Mouse (Mus musculus): ENCODE measurements at regions not wholly inside any gene's neighbourhood (a gene's known extent, or its start where the extent isn't known, plus 50 kb on each side); places are given as distances from the start of the nearest gene placed in this dataset.

DNA sequence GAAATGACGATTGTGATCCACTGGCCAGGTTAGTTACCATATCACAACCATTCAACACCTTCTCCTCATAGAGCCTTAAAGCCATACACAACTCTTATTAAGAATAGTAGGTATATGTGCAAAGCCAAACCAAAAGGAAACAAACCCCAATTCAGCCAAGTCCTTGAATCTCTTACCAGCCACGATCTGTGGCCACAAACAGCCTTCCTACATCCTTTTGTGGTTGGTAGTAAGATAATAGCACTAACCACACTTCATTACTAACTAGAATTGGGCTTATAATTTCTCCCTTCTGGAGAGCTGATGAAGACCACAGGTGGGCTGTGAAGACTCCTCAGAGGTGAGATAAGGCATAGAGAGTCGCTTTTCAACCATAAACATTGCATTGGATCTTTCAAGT is 136.9 kb upstream of the Bank1 start:
- no peak for ATAC-seq (ENCODE audit: insufficient read depth)

DNA sequence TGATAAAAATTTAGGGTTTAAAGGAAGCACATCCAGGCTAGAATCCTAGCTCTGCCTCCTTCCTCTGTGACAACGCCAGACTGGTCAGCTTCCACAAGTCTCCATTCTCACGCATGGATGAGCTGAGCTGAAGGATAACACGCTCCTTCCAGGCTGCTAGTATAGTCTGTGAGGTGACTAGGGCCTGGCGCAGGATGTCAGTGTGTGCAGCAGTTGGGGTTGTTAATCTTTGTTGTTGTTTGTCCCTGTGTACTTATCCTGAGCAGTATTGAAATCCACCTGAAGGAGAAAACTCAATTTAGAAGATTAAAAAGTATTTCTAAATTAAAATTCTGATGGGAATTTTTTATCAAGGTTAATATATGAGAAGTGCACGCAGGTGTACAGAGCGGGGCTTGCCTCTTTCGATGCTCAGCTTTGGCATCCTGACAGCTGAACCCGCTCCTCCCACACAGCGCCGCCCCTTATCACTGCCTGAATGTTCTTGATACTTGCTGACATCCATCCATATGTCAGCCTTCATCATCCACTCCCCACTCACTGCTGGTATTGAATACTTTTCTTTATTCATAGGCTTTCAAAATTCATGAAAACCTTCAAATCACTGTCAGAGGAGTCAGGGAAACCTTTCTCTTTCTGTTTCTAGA is 130.7 kb upstream of the Bank1 start:
- no peak for TF ChIP-seq CTCF (IDR thresholded peaks at IDR 0.05; ENCODE audit: low read depth)
- H3K9me3 ChIP-seq (ENCODE audit: low read depth, low read length): no peaks in the 10 kb centered on the region
- H3K27me3 ChIP-seq (ENCODE audit: insufficient read depth, low read length): no peaks in the 10 kb centered on the region
- H3K27ac ChIP-seq (ENCODE audit: low read depth): no peak overlapping the region
- no peaks in the 10 kb centered on the region for H3K4me1 ChIP-seq (ENCODE audit: insufficient read depth)
- no peak for DNase-seq
- no peak overlapping the region for H3K4me2 ChIP-seq
- 73% methylated on average over 10 of the region's 10 CpGs for WGBS
- ATAC-seq (ENCODE audit: insufficient read depth): no peak
- no peak overlapping the region for H3K4me3 ChIP-seq (ENCODE audit: low read depth, low read length)
- H3K36me3 ChIP-seq (ENCODE audit: insufficient read depth): no peaks in the 10 kb centered on the region
- H3K9ac ChIP-seq: no peak overlapping the region

More for the DNA sequence above, 136.9 kb upstream of the Bank1 start:
- no peaks in the 10 kb centered on the region for H3K36me3 ChIP-seq (ENCODE audit: insufficient read depth)
- H3K9ac ChIP-seq: no peak overlapping the region
- H3K27ac ChIP-seq (ENCODE audit: low read depth): no peak overlapping the region
- DNase-seq: no peak
- no peak overlapping the region for H3K4me2 ChIP-seq
- no peaks in the 10 kb centered on the region for H3K4me1 ChIP-seq (ENCODE audit: insufficient read depth)
- no peak for TF ChIP-seq CTCF (IDR thresholded peaks at IDR 0.05; ENCODE audit: low read depth)
- no peaks in the 10 kb centered on the region for H3K9me3 ChIP-seq (ENCODE audit: low read depth, low read length)
- WGBS: 76% methylated on average over 3 of the region's 3 CpGs
- no peak overlapping the region for H3K4me3 ChIP-seq (ENCODE audit: low read depth, low read length)
- H3K27me3 ChIP-seq (ENCODE audit: insufficient read depth, low read length): no peaks in the 10 kb centered on the region

DNA sequence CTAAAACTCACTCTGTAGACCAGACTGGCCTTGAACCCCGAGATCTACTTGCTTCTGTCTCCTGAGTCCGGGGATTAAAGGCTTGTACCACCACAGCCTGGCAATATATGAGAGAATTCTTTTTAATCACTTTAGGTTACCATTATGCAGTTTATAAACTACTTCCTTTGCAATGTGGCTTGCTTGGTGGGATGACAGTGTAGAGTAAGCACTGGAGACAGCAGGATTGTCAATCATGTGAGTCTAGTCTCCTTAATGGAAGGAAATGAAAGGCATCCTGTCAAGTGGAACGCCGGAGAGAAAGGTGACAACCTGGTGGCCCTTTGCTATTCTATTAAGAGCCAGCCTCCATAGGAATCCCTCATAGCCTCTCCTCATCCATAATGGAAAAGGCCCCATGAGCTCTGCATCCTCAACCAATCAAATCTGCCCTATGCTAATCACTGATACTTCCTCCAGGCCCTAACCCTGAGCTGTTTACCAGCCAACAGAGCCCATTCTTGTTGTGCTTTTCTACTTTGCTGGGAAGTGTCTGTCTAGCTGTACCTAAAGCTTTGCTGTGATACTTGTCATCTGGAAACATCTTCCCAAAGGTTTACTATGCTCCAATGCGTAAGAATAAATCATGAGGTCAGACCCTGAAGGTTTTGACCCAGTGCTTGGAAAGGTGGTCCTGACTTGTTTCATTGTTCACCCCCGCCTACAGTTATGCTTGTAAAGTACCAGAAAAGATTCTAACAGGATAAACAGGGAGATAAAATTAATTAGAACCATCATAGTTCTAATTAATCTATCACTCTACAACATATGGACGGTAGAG is 130.0 kb upstream of the Bank1 start:
- Histone ChIP-seq H3K27ac (ENCODE audit: low read depth) (no peak overlapping the region), H3K9ac (no peak overlapping the region), H3K4me1 (ENCODE audit: insufficient read depth) (no peaks in the 10 kb centered on the region), H3K27me3 (ENCODE audit: insufficient read depth, low read length) (no peaks in the 10 kb centered on the region), H3K4me3 (ENCODE audit: low read depth, low read length) (no peak overlapping the region), H3K4me2 (no peak overlapping the region), H3K36me3 (ENCODE audit: insufficient read depth) (no peaks in the 10 kb centered on the region), H3K9me3 (ENCODE audit: low read depth, low read length) (no peaks in the 10 kb centered on the region)
- WGBS: 74% methylated on average over 7 of the region's 7 CpGs
- no peak for ATAC-seq (ENCODE audit: insufficient read depth)
- TF ChIP-seq CTCF (IDR thresholded peaks at IDR 0.05; ENCODE audit: low read depth): no peak
- no peak for DNase-seq

DNA sequence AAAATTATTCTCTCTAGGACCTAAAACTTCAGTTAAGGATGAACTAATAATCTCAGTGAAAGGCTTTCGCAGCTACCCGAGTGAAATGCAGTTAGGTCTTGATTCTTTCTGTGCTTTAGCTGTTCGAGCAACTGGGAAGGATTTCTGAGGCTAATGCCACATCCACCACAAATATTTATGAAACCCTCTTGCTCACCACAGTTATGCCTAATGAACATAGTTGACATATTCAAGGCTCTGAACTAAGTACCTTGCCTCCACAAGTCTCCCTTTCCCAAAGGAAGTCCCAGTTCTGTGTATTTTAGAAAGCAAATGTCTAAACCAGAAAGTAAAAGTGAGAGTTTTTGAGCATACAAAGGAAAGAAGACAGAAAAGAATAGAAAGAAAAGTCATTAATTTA is 129.1 kb upstream of the Bank1 start:
- DNase-seq (no peak), ATAC-seq (ENCODE audit: insufficient read depth) (no peak)
- 87% methylated on average over 3 of the region's 3 CpGs for whole genome bisulfite sequencing
- no peaks in the 10 kb centered on the region for H3K4me1 ChIP-seq (ENCODE audit: insufficient read depth)
- H3K4me3 ChIP-seq (ENCODE audit: low read depth, low read length): no peak overlapping the region
- no peak overlapping the region for H3K9ac ChIP-seq
- no peak overlapping the region for H3K4me2 ChIP-seq
- no peaks in the 10 kb centered on the region for H3K36me3 ChIP-seq (ENCODE audit: insufficient read depth)
- TF ChIP-seq CTCF (IDR thresholded peaks at IDR 0.05; ENCODE audit: low read depth): no peak
- H3K27me3 ChIP-seq (ENCODE audit: insufficient read depth, low read length): no peaks in the 10 kb centered on the region
- H3K27ac ChIP-seq (ENCODE audit: low read depth): no peak overlapping the region
- no peaks in the 10 kb centered on the region for H3K9me3 ChIP-seq (ENCODE audit: low read depth, low read length)

DNA sequence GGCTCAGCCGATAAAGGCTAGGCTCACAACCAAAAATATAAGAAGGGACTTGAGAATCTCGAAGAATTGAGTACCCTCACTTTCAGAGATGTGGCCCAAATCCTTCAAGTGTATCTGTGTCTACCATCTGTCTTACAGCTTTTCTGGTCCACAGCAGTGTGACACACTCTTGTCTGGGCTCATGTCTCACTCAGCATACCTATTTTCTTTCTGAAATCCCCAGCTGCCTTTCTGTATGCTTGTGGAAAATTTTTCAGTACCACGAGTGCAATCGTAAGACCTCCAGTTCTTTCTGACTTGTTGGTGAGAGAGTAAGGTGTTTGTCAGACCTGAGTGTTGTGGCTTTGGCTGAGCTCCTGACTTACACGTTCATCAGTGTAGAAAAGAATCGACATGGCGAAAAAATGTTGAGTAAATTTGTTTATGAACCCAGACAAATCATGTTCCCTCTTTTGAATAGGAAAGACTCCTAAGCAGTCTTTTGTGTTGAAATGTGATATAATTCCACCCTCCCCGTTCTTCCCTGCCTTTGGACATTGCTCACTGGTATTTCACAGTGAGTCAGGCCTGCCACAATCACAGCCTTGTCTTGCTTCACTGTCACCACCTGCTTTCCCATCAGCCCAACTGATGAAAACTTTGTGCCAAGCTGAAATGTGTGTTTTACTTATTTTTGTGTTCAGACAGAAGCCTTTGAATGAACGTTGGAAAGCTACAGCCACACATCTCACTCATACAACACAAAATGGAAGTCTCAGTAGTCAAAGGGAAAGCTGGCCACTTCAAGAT is 125.3 kb upstream of the Bank1 start:
- H3K9ac ChIP-seq: no peak overlapping the region
- no peaks in the 10 kb centered on the region for H3K9me3 ChIP-seq (ENCODE audit: low read depth, low read length)
- no peaks in the 10 kb centered on the region for H3K4me1 ChIP-seq (ENCODE audit: insufficient read depth)
- no peak overlapping the region for H3K4me2 ChIP-seq
- WGBS: 69% methylated on average over 9 of the region's 9 CpGs
- H3K27me3 ChIP-seq (ENCODE audit: insufficient read depth, low read length): no peaks in the 10 kb centered on the region
- no peak overlapping the region for H3K4me3 ChIP-seq (ENCODE audit: low read depth, low read length)
- no peaks in the 10 kb centered on the region for H3K36me3 ChIP-seq (ENCODE audit: insufficient read depth)
- H3K27ac ChIP-seq (ENCODE audit: low read depth): no peak overlapping the region
- TF ChIP-seq CTCF (IDR thresholded peaks at IDR 0.05; ENCODE audit: low read depth): no peak
- ATAC-seq (ENCODE audit: insufficient read depth) (no peak), DNase-seq (no peak)

DNA sequence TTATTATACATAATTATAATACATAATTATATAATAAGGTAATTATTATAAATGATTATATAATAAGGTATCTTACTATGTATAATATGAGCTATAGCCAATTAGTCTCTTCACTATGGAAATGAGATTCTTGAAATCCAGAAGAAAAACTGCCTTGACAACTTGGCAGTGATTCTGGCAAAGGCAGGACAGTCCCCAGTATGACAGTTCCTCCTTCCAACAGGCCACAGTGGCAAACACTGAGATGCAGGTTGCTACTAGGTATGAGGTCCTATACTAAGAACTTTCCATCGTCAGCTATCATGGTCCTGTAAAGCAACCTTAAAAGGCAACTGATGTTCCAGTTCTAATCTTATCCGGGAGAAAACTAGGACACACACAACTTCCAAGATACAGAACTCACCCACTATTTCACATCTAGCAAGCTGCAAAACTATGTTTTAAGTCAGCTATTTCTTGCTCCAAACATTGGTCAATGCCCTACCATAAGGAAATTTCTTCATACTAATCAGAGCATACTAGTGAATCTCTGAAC is 124.6 kb upstream of the Bank1 start:
- no peak overlapping the region for H3K4me3 ChIP-seq (ENCODE audit: low read depth, low read length)
- H3K27ac ChIP-seq (ENCODE audit: low read depth): no peak overlapping the region
- ATAC-seq (ENCODE audit: insufficient read depth) (no peak), DNase-seq (no peak)
- TF ChIP-seq CTCF (IDR thresholded peaks at IDR 0.05; ENCODE audit: low read depth): no peak
- no peak overlapping the region for H3K4me2 ChIP-seq
- no peaks in the 10 kb centered on the region for H3K9me3 ChIP-seq (ENCODE audit: low read depth, low read length)
- 90% methylated on average over 2 of the region's 2 CpGs for WGBS
- no peaks in the 10 kb centered on the region for H3K36me3 ChIP-seq (ENCODE audit: insufficient read depth)
- H3K4me1 ChIP-seq (ENCODE audit: insufficient read depth): no peaks in the 10 kb centered on the region
- no peak overlapping the region for H3K9ac ChIP-seq
- H3K27me3 ChIP-seq (ENCODE audit: insufficient read depth, low read length): no peaks in the 10 kb centered on the region

DNA sequence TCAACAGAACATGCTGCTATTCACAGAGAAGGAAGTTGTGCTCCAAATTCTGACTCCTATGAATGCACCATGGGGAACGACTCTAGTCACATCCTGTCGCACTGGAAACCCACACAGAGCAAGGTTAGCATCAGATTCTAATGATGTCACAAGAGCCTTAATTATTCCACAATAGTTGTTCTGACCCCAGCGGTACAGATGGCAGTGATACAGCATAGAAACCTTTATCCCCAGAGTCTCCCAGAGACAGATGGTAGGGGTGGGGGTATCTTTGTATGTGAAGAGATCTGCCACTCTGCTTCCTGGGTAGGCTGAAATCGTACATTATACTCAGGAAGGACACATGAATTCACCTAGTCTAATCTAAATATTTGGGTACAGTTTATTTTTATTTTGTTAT is 123.5 kb upstream of the Bank1 start:
- H3K9me3 ChIP-seq (ENCODE audit: low read depth, low read length): no peaks in the 10 kb centered on the region

More for the DNA sequence above, 123.5 kb upstream of the Bank1 start:
- no peak for TF ChIP-seq CTCF (IDR thresholded peaks at IDR 0.05; ENCODE audit: low read depth)
- H3K4me1 ChIP-seq (ENCODE audit: insufficient read depth): no peaks in the 10 kb centered on the region
- no peak overlapping the region for H3K9ac ChIP-seq
- WGBS: 74% methylated on average over 4 of the region's 4 CpGs
- no peak overlapping the region for H3K4me2 ChIP-seq
- H3K27me3 ChIP-seq (ENCODE audit: insufficient read depth, low read length): no peaks in the 10 kb centered on the region
- ATAC-seq (ENCODE audit: insufficient read depth): no peak
- DNase-seq: no peak
- no peak overlapping the region for H3K4me3 ChIP-seq (ENCODE audit: low read depth, low read length)
- H3K27ac ChIP-seq (ENCODE audit: low read depth): no peak overlapping the region
- no peaks in the 10 kb centered on the region for H3K36me3 ChIP-seq (ENCODE audit: insufficient read depth)

Data from lung, embryonic 14.5 days (tissue).